8 mouse cellular contexts compared by ENCODE assay signal in genomic region chr17:47505566-47505965, GRCm38 (mm10). TPM values are rescaled to one million over a fixed set of nuclear protein-coding genes. Genes with fewer than 3 reads are reported as not detected.
A peak's percentile ranks its signal among the peaks of the same experiment; 100 is the strongest.
DNase-seq lines count a peak whose midpoint lies in the region; ATAC-seq lines count a peak whose summit lies in the region.

No protein-coding gene starts in this region.

- no peak for DNase-seq in kidney, postnatal 10 days
- DNase-seq in embryo, embryonic 10.5 days (ENCODE audit: low spot score): no peak
- DNase-seq in layer of hippocampus, adult 18-20 months (ENCODE audit: low spot score in 2 of 2): no peak
- DNase-seq in urinary bladder, postnatal 25 days (ENCODE audit: low spot score): no peak

- H3K4me1 ChIP-seq in kidney, embryonic 15.5 days: peaks cover 54% of the 10 kb centered on the region
- H3K4me1 ChIP-seq in brown adipose tissue, adult 24 weeks (ENCODE audit: control insufficient read depth, insufficient read depth, insufficient read length, low read length): peaks cover 14% of the 10 kb centered on the region
- peaks cover 22% of the 10 kb centered on the region for H3K4me1 ChIP-seq in hindbrain, embryonic 15.5 days (replicated peaks)
- H3K4me1 ChIP-seq in midbrain, embryonic 16.5 days (ENCODE audit: control insufficient read depth, insufficient read depth, low read length): peaks cover 12% of the 10 kb centered on the region

- H3K9ac ChIP-seq in kidney, embryonic 15.5 days: peak overlapping the region; percentile 53
- no peak overlapping the region for H3K9ac ChIP-seq in hindbrain, embryonic 15.5 days
- no peak overlapping the region for H3K9ac ChIP-seq in midbrain, embryonic 16.5 days (ENCODE audit: low read depth, low read length)

- H3K9me3 ChIP-seq in kidney, embryonic 15.5 days (replicated peaks): no peaks in the 10 kb centered on the region
- no peaks in the 10 kb centered on the region for H3K9me3 ChIP-seq in hindbrain, embryonic 15.5 days
- H3K9me3 ChIP-seq in midbrain, embryonic 16.5 days (replicated peaks; ENCODE audit: control insufficient read depth, low read length, poor library complexity, severe bottlenecking): no peaks in the 10 kb centered on the region

- peak overlapping the region; percentile 76; the same call in 1 of the 2 replicates for H3K27ac ChIP-seq in kidney, embryonic 15.5 days
- H3K27ac ChIP-seq in brown adipose tissue, adult 24 weeks (replicated peaks; ENCODE audit: low read depth, low read length): peak overlapping the region; percentile 76
- H3K27ac ChIP-seq in hindbrain, embryonic 15.5 days (replicated peaks): no peak overlapping the region
- no peak overlapping the region for H3K27ac ChIP-seq in midbrain, embryonic 16.5 days (ENCODE audit: low read length)

- H3K4me2 ChIP-seq in kidney, embryonic 15.5 days: peak overlapping the region; percentile 80
- H3K4me2 ChIP-seq in hindbrain, embryonic 15.5 days: peak overlapping the region; percentile 74
- H3K4me2 ChIP-seq in midbrain, embryonic 16.5 days (ENCODE audit: low read length): no peak overlapping the region; the same call in 1 of the 2 replicates

- 69% methylated on average over 2 of the region's 2 CpGs for WGBS in kidney, embryonic 15.5 days
- WGBS in hindbrain, embryonic 15.5 days: 61% methylated on average over 2 of the region's 2 CpGs
- WGBS in midbrain, embryonic 16.5 days: 53% methylated on average over 2 of the region's 2 CpGs

- peak overlapping the region; percentile 50 for H3K4me3 ChIP-seq in kidney, embryonic 15.5 days (replicated peaks)
- peak overlapping the region; percentile 64 for H3K4me3 ChIP-seq in brown adipose tissue, adult 24 weeks (ENCODE audit: insufficient read depth, low read depth, low read length)
- H3K4me3 ChIP-seq in hindbrain, embryonic 15.5 days: no peak overlapping the region
- H3K4me3 ChIP-seq in midbrain, embryonic 16.5 days (ENCODE audit: low read depth, low read length): peak overlapping the region; percentile 30; the same call in 1 of the 2 replicates

- peaks cover 4% of the 10 kb centered on the region for H3K36me3 ChIP-seq in kidney, embryonic 15.5 days
- H3K36me3 ChIP-seq in hindbrain, embryonic 15.5 days: no peaks in the 10 kb centered on the region
- H3K36me3 ChIP-seq in midbrain, embryonic 16.5 days (ENCODE audit: control insufficient read depth, insufficient read depth, low read length): no peaks in the 10 kb centered on the region

- no peaks in the 10 kb centered on the region for H3K27me3 ChIP-seq in kidney, embryonic 15.5 days
- no peaks in the 10 kb centered on the region for H3K27me3 ChIP-seq in hindbrain, embryonic 15.5 days
- H3K27me3 ChIP-seq in midbrain, embryonic 16.5 days (ENCODE audit: control insufficient read depth, insufficient read depth, low read depth, low read length): no peaks in the 10 kb centered on the region

- no peak for ATAC-seq in kidney, embryonic 15.5 days (replicated peaks; ENCODE audit: low FRiP score)
- ATAC-seq in hindbrain, embryonic 15.5 days (ENCODE audit: low FRiP score, low read depth): no peak
- ATAC-seq in midbrain, embryonic 16.5 days: no peak

RNA-seq across cellular contexts. Expression of gene Ccnd3, which starts 0.7 kb away (rescaled TPM):
- 272 and 294 TPM in 2 replicates for polyA plus RNA-seq in kidney, embryonic 15.5 days (2015; fragmentation: Nextera tagmentation; extraction: Ambion mirVana)
- 40.4 and 48.4 TPM in 2 replicates for polyA plus RNA-seq in brown adipose tissue, adult 24 weeks (2012; ENCODE audit: insufficient read depth, insufficient read length, missing spikeins)
- 88.8 and 91.0 TPM in 2 replicates for polyA plus RNA-seq in hindbrain, embryonic 15.5 days (2015; fragmentation: Nextera tagmentation; extraction: Ambion mirVana)
- 58.4 and 61.4 TPM in 2 replicates for polyA plus RNA-seq in midbrain, embryonic 16.5 days (2015; fragmentation: Nextera tagmentation; extraction: Ambion mirVana)
- 10 to 100 TPM; 43.4 to 43.6 TPM for total RNA-seq in layer of hippocampus, adult 18-20 months (2021)

RNA-seq across cellular contexts. Expression of gene Taf8, which starts 3.5 kb away (rescaled TPM):
- 32.2 and 37.0 TPM in 2 replicates for polyA plus RNA-seq in kidney, embryonic 15.5 days (2015; fragmentation: Nextera tagmentation; extraction: Ambion mirVana)
- polyA plus RNA-seq in brown adipose tissue, adult 24 weeks (2012; ENCODE audit: insufficient read depth, insufficient read length, missing spikeins): 6.8 and 8.9 TPM in 2 replicates
- 21.0 and 22.5 TPM in 2 replicates for polyA plus RNA-seq in hindbrain, embryonic 15.5 days (2015; fragmentation: Nextera tagmentation; extraction: Ambion mirVana)
- 19.8 and 20.8 TPM in 2 replicates for polyA plus RNA-seq in midbrain, embryonic 16.5 days (2015; fragmentation: Nextera tagmentation; extraction: Ambion mirVana)
- 10 to 100 TPM; 19.1 to 23.9 TPM for total RNA-seq in layer of hippocampus, adult 18-20 months (2021)

Comparison
In these comparisons a context has a peak if more than half of its experiments do, and no peak if none do; other contexts are left out.
1. H3K27ac ChIP-seq: peak in kidney, embryonic 15.5 days (single experiment) and brown adipose tissue, adult 24 weeks (single experiment); none in hindbrain, embryonic 15.5 days (single experiment) and midbrain, embryonic 16.5 days (single experiment).